Mouse (Mus musculus) urinary bladder, postnatal 14 days (tissue): ENCODE results near the gene Med25.

Source experiments
- DNase-seq: peaks from one replicate; pipeline ENCODE4 v3.0.0; 2021; ENCODE audit warnings: low spot score

Gene Med25

DNA sequence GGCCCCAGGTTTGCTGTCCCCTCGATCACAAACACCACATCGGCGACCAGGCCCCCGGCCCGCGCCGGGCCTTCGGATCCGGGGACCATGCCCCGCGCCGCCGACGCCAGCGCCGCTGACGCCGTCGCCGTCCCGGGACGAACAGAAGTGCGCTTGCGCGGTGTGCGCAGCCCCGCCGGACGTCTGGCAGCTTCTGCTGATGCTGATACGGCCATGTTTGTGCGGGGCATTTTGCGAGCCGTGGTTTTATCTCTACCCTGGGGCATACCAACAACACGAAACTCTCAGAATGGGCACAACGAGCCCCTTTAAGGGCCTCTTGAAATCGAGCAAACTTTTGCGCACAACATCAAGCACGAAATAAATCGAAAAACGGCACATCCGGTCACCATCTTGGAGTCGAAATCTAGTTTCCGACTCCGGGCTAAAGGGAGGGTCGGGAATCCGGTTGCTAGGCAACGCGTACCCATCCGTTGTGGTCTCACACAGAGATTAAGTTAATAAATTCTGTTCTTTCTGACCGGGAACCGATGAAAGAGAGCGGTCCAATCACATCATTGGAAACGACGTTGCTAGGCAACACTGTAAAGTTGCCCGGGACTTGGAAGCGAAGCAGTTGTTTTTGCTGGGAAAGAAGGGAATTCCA, at the start of gene Med25:
Gene Med25 (minus strand): TSS at position 437 of the 646 bp plus-strand sequence.
- peak; percentile 91 for DNase-seq

DNA sequence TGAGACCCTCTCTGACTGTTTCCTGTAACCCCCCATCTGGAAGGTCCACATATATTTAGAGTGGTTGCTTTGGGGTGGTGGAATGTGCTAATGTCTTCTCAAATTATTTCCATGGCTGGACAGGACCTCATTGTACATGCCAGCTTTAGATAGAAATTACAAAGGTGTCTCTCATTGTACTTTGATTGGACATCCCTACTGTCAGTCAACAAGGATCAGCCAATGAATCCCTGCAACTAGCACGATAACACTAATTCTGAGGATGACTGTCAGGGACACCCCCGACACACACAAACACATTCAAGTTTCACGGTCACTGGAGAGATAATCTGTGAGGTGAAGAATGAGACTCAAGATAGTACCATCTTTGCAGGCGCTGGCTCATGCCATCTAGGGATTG, 46.2 kb upstream of the Med25 start:
- DNase-seq = no peak

DNA sequence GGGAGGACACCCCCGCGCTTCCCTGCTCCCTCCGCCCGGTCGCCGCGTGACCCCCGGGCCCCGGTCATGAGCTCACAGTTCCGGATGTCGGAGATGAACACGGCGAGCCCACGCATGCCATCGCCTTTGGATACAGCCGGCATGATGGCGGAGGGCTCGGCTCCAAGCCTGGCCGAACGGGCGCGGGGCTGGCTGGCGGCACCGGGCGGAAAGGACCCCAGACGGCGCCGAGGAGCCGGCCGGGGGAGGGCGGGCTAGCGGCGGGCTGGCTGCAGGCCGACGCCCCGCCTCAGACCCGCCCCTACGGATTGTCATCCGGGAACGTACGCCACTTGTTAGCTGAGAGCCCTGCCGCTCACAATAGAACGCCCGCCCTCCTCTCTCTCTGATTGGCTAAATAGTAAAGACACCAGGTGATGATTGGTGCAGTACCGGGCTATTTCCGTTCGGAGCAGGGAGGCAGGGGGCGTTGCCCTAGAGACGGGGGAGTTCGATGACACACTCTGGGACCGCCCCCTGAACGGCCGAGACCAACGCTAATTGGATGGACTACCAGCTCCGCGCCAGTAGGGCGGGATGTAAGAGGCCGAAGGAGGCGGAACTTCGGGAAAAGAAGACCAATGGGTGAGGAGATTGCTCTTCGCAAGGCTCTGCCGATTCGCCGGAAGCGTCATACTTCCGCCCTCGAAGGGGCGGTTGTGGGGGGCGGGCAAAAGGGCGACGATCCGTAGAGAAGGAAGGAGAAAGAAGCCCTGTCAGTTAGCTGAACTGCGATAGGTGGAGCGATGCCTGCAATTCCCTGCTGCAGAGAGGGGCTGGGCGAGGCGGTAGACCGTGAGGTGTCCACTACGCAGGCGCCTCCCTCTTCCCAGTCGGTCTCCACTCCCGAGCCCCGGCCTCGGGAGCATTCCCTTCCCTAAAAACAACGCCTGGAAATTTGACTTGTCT, 37.0 kb upstream of the Med25 start, which contains the start of gene Ap2a1:
Gene Ap2a1 (minus strand): TSS at position 293 of the 948 bp plus-strand sequence.
- peak; percentile 99 for DNase-seq

DNA sequence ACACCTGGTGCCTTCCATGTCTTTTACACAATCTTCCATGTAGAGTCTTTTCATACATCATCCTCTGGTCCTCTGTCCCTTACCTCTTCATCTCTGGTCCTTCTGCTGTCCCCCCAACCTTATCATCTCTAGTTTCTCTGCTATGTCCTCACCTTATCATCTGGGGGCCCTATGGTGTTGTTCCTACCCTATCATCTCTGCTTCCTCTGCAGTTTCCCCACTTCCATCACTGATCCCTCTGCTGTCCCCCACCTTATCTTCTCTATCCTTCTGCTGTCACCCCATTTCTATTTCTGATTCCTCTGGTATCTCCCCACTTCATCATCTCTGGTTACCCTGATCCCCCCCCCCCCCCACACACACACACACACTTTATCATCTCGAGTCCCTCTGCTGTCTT, 36.1 kb upstream of the Med25 start:
- DNase-seq = no peak

DNA sequence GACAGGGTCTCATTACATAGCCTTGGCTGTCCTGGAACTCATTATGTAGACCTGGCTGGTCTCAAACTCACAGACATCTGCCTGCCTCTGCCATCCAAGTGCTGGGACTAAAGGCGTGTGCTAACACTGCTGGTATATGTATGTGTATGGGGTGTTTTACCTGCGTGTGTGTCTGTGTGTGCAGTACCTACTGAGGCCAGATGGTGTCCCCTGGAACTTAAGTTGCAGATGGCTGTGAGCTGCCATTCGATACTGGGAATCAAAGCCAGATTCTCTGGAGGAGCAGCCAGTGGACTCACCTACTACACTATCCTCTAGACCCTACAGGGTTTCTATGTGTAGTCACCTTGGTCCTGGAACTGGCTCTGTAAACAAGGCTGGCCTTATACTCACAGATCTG, 33.0 kb upstream of the Med25 start:
- peak; percentile 33 for DNase-seq

DNA sequence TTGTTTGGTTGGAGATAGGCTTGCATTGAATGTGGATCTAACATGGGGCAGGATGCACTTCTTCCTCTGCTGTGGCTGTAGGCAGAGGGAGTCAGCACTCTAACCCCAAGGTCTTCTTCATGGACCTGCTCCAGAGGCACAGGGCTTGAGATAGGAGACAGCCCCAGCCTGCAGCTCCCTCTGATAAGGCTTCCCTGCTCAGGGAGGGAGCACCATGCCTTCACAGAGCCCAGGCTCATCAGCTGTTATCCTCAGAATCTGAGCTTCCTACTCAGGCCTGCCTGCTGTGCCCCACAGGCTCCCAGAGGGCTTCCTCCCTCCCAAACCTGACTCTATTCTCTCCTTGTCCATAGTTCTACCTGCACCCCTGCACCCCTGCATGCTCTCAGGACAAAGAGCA, 30.0 kb upstream of the Med25 start:
- no peak for DNase-seq

DNA sequence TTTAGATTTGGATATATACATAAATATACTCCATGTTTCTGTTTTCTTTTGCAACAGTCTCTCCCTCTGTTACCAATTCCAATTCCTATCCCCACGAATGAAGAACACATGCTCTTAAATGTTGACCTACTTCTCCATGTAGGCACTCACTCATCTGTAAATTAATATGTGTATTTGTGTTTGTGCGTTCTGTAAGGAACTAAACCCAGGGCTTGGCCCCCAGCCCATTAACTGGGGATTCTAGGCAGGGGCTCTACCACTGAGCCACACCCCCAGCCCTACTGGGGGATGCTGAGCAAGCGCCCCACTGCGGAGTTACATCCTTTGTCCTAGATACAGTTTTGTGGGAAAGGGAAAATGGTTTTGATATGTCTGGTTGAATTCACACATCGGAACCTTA, 26.6 kb upstream of the Med25 start:
- DNase-seq = no peak

DNA sequence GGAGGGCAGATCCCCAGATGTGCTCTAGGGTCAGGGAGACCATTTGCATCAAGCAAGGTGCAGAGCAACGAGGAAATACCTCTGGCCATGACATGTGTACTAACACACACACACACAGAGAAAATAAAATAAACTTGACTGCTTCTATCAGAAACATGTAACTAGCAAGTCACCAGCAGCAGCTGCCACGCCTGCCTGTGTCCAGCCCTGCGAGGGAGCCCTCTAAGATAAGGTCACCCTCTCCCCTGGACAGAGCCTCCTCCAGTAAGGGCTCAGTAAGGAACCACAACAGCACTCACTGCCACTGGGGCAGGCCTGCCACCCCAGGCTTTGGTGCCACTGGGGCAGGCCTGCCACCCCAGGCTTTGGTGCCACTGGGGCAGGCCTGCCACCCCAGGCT, 25.7 kb upstream of the Med25 start:
- no peak for DNase-seq

DNA sequence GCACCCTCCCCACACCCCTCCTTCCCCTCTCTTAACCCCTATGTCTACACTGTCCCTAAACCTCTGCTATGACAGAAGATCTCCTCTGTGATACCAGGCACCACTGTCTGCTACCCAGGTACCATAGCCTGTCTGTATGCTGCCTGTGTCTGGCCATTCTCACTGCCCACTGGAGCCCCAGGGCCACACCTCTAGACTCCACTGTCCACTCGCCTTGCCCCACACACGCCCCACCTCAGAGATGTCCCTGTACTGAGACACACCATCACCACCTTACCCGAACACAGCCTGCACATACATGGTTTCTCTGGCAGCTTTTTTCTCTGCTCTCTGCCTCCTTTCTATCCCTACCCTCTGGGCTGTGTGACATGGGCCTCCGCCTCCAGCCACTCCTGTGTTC, 24.4 kb upstream of the Med25 start:
- DNase-seq = no peak

DNA sequence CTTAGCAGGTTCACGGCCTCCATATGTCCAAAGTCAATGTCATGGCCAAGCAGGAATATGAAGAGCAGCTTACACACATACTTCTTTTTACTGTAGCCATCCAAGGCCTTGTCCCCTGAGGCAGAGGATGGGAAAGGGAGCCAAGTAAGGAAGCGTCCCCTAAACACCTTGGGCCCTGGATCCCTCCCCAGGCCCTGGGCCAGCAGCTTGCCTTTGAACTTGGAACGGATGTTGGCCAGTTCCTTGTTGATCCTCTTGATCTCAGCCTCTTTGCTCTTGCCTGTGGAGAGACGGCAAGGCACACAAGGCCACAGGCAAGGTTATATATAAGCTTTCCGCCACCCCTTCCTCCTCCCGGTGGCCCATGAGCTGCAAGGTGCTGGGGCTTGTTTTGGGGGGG, 23.7 kb upstream of the Med25 start:
- DNase-seq = no peak

DNA sequence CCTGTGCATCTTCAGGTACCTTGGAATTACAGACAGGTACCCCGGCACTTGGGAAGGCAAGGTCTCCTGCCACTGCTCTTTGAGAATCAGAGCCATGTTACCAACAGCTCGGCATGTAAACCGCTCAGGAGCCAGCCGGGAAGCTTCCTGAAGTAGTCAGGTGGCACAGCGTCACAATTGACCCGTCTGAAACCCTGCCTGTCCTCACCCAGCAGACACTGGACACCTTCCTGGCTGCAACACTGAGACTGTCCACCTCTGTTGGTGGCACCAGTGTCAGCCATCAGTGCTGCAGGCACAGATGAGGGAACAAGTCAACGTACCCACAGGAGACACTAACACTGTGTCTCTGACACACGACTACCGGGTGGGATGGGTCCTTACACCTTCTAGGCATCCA, 22.8 kb upstream of the Med25 start:
- DNase-seq = no peak

DNA sequence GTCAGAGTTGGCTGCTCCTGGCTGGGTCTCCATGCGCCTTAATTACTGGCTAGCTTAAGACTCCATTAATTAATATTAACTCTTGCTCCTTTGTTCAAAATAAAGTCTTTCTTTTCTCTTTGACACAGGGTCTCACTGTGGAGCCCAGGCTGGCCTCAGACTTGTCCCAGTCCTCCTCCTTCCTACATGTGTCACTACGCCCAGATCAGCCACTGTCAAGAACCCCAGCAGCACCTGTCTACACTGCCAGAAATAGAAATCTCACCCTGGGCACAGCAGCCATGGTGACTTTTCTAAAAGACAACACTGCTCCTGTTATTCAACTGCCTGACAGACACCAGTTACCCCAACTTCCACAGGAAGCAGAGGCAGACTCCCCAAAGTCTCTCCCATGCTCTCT, 21.9 kb upstream of the Med25 start:
- DNase-seq = no peak

DNA sequence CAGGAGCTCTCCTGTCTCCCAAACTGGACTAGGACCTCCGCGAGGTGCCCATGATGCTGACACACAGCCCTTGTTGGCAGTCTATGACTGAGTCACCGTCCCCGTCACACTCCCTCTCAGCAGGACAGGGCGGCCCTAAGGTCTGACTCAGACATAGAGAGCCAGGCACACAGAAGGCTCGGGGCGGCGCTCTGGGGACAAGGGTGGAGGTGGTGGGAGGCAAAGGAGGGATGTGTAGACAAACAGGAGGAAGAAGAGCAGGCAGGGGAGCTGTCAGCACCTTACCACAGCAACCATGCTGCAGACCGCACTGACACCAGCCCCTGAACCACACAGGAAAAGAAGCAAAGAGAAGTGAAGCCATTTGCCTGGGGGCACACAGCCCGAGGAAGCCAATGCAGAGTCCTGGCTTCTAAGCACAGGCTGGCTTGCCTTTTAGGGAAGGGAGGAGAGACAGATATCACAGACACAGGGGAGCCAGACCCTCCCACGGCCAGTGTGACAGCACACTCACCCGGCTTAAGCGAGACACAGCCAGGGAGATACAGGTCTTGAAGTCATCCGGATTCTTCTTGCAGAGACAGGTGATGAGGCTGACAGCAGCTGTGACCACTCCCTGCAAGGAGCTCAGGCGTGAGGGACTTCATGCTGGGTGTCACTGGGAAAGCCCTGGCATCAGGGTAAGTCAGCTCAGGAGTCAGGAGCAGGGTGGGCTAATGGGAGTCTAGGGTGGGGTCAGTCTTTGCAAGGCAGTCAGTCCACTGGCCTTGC, 16.4 kb upstream of the Med25 start:
- no peak for DNase-seq

DNA sequence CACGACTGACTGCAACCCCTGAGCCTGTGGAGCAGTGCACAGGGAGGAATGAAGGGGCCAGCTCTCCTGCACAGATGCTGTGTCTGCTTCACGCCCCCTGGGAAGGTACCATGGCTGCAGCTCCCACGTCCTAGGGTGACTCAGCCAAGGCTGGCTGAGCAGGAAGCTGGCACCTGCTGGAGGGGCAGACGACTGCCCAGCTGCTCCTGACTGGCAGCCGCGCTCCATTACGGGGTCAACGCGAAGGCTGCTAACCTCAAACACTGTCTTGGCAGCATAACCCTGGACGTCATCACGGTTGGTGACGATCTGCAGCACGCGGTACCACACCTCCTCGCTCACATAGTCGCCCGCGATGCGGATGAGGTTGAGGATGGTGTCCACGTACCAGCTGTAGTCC, 12.9 kb upstream of the Med25 start:
- no peak for DNase-seq

DNA sequence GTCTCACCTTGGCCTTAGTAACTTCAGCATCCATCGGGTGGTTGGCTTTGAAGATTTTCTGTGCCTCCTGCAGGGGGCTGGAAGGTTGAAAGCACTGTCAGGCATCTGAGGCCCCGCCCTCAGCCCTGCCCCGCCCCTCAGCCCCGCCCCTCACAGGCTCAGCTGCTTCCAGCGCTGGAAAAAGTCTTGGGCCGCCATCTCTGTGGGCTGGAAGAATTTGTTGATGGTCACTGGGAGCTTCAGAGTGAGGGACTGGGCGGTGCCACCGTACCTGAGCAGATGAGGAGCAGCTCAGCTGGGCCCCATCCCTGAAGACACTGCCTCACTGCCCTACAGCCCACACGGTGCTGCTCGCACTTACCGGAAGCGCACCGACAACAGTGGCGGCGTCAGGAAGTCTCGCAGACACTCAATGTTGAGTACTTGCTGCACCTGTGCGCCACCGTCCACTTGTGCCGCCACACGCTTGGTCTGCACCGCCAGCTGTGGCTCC, 8.8 kb upstream of the Med25 start:
- peak; percentile 44 for DNase-seq

DNA sequence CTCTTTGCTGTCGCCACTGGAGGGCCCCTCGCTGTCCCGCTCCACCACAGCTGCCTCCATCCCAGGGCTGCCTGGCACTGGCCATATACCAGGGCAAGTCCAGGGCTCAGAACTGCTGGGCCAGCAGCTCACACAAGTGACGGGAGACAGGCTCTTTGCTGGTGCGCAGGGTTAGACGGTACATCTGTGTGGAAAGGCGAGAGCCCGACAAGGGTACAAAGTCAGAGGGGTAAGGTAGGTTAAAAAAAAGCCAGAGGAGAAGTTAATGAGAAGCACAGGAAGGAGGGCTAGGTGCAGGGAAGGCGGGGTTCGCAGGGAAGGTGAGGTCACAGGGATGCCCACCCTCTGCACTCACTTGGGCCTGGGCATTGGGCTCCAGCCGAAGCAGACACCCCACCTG, 8.1 kb upstream of the Med25 start:
- no peak for DNase-seq

DNA sequence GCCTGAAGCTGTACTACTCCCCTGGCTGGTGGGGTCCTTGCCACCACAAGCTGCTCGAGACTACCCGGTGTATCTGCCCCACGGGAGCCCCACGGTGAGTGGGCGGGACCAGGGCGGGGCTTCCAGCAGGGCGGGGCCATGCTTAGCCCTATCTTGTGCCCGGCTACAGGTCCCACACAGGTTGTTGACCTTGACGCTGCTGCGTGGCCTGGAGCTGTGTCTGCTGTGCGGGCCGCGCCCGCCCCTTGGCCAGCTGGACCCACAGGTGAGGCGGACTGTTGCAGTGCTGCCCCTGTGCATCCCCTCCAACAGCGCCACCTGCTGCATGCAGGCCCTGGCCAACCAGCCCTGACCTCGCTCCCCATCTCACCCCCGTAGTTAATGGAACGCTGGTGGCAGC, 6.1 kb upstream of the Med25 start:
- DNase-seq = no peak

DNA sequence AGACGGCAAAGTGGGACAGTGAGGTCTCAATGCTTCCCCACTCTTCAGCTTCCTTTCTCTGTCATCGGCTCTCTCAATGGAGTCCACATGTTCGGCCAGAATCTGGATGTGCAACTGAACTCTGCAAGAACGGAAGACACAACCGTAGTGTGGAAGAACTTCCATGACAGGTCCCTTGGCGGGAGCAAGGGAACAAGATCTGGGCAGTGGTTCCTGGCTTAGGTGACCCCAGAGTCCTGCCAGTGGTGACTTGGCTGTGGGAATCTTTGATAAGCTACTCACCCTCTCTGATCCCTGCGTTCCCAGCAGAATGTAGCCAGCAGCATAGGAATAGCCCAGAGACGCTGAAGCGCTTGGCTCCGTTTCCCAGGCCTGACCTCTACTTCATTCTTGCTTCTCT, 4.0 kb upstream of the Med25 start:
- no peak for DNase-seq

DNA sequence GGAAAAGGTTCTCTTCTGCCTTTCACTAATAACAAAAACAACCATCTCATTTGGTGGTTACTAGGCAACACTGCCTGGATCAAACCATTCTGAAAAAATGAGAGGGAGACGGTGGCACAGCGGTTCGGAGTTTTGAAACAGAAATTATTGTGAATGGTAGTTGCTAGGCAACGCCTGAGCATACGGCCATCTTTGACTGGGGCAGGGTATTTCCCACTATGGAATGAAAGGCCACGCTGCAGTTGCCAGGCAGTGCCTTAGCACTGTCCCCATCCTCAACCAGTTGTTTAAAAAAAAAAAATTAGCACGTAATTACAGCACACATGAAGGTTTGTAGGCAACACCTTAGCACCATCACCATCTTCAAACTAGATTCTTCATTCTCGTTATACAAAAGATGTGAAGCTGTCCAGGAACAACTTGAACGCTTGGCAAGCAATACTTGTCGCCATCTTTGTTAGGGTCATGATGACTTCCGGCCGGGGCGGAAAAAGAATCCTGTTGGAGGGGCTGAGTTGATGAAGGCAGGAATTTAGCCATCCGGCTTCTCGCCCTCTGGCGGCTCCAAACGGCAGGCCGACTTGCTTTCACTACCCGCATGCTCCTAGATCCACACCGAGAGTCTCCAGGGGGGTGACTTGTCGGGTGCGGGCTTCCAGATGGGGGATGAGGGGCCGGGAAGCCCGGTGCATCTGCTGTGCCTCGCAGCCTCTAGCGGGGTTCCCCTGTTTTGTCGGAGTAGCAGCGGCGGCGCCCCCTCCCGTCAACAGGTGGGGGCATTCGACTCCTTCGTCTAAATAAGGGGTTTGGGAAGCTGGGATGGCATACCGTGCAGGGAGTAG, 3.3 kb upstream of the Med25 start, which contains the start of gene Fuz:
Gene Fuz (plus strand): TSS at position 487 of the 842 bp plus-strand sequence.
- DNase-seq = peak; percentile 90

DNA sequence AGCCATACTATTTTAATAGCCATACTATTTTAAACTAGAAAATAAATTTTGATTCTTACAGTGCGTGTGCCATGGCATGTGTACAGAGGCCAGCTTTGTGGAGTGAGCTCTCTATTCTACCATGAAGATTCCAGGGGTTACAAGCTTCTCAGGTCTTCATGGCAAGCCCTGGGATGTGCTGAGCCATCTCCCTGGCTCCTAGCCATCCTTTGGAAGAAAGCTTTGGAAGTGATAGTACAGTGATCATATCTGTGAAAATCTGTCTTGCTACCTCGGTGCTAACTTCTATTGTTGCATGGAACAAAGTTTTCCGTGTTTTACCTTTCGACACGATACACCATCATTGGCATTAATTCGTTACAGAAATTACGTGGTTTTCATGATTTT, 2.7 kb upstream of the Med25 start:
- no peak for DNase-seq

DNA sequence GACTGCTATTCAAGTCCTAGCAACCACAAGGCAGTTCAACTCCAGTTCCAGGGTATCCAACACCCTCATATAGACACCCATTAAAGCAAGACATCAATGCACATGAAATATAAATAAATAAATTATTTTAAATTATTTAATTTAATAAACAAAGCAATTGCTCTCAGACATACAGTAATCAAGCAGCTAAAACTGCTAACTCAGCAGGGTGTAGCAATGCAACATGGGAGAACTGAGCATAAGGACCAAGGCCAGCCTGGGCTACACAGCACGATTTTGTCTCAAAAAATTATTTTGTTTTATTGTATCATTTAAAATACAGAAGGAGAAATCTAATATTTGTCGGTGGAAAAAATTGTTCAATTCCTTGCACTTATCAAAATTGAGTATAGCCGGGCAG, 1.7 kb upstream of the Med25 start:
- DNase-seq = no peak

DNA sequence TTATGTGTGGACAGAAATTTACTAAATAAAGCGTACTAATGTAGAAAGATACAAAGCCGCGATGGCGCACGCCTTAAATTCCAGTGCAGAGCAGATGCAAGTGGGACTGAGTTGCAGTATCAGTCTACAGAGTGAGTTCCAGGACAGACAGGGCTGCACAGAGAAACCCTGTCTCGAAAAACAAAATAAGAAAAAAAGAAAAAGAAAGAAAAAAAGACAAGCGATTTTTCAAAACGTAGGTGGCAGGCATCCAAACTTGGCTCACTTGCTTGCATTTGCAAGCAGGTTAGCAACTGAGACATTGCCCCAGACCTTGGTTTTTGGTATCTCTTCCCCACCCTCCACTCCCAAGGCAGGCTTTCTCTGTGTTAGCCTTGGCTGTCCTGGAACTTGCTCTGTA, 685 bp upstream of the Med25 start:
- no peak for DNase-seq
